Mouse (Mus musculus) kidney, adult 8-10 months (tissue): ENCODE measurements around the gene Dlgap5.

Experiments
- DNase-seq, 2 experiments: peaks; one replicate each; pipeline ENCODE4 v3.0.0; 2022

The Dlgap5 gene

GRCm38 (mm10) chr14:47346715-47347114, 71.5 kb downstream of the Dlgap5 start:
- DNase-seq: no peak

GRCm38 (mm10) chr14:47341811-47342291, 76.4 kb downstream of the Dlgap5 start:
- no peak for DNase-seq

DNA sequence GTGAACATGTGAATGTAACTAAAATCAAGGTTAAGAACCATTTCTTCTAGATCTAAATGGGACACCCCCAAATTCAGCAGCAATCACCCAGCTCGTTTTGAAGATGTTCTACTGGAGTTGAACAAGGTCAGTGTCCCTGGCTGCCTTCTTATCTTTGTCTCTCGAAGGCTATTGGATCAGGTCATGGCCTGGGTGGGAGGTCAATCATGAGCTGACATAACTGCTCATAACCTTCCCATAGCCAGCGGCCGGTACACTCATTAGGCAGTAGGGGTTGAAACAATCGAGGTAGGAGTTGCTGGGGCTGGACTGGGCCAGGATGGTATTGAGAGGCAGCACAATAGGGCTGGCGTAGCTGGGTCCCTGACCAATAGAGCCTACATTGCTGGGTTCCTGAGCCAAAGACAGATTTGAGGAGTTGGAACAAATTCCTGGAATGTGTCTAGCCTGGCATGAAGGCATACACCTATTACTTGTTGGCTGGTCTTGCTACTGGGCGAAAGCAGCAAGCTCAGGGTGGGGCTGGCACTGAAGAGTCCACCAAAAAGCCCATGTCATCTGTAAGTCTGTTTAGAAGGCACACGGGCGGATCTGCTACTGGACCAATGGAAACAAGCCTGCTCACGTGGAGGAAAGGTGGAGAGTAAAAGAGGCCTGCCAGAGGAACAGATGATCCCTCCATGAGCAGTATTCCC, 77.8 kb downstream of the Dlgap5 start:
- DNase-seq: no peak
